Mouse (Mus musculus) cerebellum, postnatal 36 days (tissue): ENCODE measurements around the gene Ctse.

Experiments
- DNase-seq, 2 experiments: peaks; one replicate each; pipeline ENCODE4 v3.0.0; 2021 to 2022; ENCODE audit warnings: mixed read lengths in 2 of 2

The Ctse gene

GRCm38 (mm10) chr1:131655601-131656000 is 17.5 kb downstream of the Ctse start:
- no peak for DNase-seq

GRCm38 (mm10) chr1:131657945-131658354 is 19.8 kb downstream of the Ctse start:
- DNase-seq: peak; percentile 90 to 91

GRCm38 (mm10) chr1:131659512-131660085 is 21.5 kb downstream of the Ctse start:
- no peak for DNase-seq

GRCm38 (mm10) chr1:131660266-131660665 is 22.2 kb downstream of the Ctse start:
- no peak for DNase-seq

- no peak for DNase-seq
Measured at GRCm38 (mm10) chr1:131660716-131661472, 22.8 kb downstream of the Ctse start.

- no peak for DNase-seq
Measured at GRCm38 (mm10) chr1:131661749-131662148, 23.6 kb downstream of the Ctse start.

- no peak for DNase-seq
Measured at GRCm38 (mm10) chr1:131663286-131663995, 25.3 kb downstream of the Ctse start.

- DNase-seq: no peak
Measured at GRCm38 (mm10) chr1:131664136-131664535, 26.0 kb downstream of the Ctse start.

- DNase-seq: no peak
Measured at GRCm38 (mm10) chr1:131665886-131666285, 27.8 kb downstream of the Ctse start.

GRCm38 (mm10) chr1:131671113-131671512 is 33.0 kb downstream of the Ctse start:
- no peak for DNase-seq

- DNase-seq: no peak
Measured at GRCm38 (mm10) chr1:131672361-131672760, 34.3 kb downstream of the Ctse start.

GRCm38 (mm10) chr1:131679644-131680043 is 41.5 kb downstream of the Ctse start:
- no peak for DNase-seq

GRCm38 (mm10) chr1:131687739-131688138 is 49.6 kb downstream of the Ctse start:
- DNase-seq: no peak

- DNase-seq: no peak
Measured at GRCm38 (mm10) chr1:131688475-131688874, 50.4 kb downstream of the Ctse start, which contains the start of gene Rab7b. Rab7b (plus strand) TSS chr1:131688695.

GRCm38 (mm10) chr1:131689016-131689415 is 50.9 kb downstream of the Ctse start:
- no peak for DNase-seq

GRCm38 (mm10) chr1:131689899-131690298 is 51.8 kb downstream of the Ctse start:
- DNase-seq: no peak

GRCm38 (mm10) chr1:131690435-131690834 is 52.3 kb downstream of the Ctse start:
- no peak for DNase-seq

GRCm38 (mm10) chr1:131691356-131691755 is 53.2 kb downstream of the Ctse start:
- DNase-seq: no peak

- DNase-seq: no peak
Measured at GRCm38 (mm10) chr1:131695308-131695707, 57.2 kb downstream of the Ctse start.

- DNase-seq: no peak
Measured at GRCm38 (mm10) chr1:131696325-131696724, 58.2 kb downstream of the Ctse start.

GRCm38 (mm10) chr1:131698770-131699169 is 60.7 kb downstream of the Ctse start:
- DNase-seq: no peak

GRCm38 (mm10) chr1:131699642-131700041 is 61.5 kb downstream of the Ctse start:
- DNase-seq: no peak

- no peak for DNase-seq
Measured at GRCm38 (mm10) chr1:131700447-131700846, 62.3 kb downstream of the Ctse start.

GRCm38 (mm10) chr1:131701391-131701790 is 63.3 kb downstream of the Ctse start:
- no peak for DNase-seq
